Mouse (Mus musculus) megakaryocyte, embryonic 14.5 days (primary cell): ENCODE measurements at regions not wholly inside any gene's neighbourhood (a gene's known extent, or its start where the extent isn't known, plus 50 kb on each side); places are given as distances from the start of the nearest gene placed in this dataset.

ENCODE experiments used
- H3K27me3 ChIP-seq: replicated peaks from 2 replicates; pipeline ENCODE3; 2012; ENCODE audit warnings: inconsistent platforms
- H3K36me3 ChIP-seq: replicated peaks from 2 replicates; pipeline ENCODE3; 2012; ENCODE audit warnings: low read length, inconsistent platforms, mixed read lengths
- H3K4me1 ChIP-seq: 2 replicates; pipeline ENCODE4 v1.6.1; 2012; ENCODE audit warnings: inconsistent platforms
- H3K4me3 ChIP-seq: replicated peaks from 2 replicates; pipeline ENCODE3; 2012; ENCODE audit warnings: moderate library complexity, mild to moderate bottlenecking, inconsistent platforms
- H3K9me3 ChIP-seq: 2 replicates; pipeline ENCODE4 v1.6.1; 2012; ENCODE audit warnings: inconsistent platforms
- FLI1 ChIP-seq: IDR thresholded peaks from 2 replicates; pipeline ENCODE4 v1.6.1; 2012; ENCODE audit warnings: low read length, inconsistent platforms, mixed read lengths
- GATA1 ChIP-seq: IDR thresholded peaks from 3 replicates; pipeline ENCODE4 v1.6.1; 2012; ENCODE audit warnings: mixed read lengths, low read length, inconsistent platforms, borderline replicate concordance

DNA sequence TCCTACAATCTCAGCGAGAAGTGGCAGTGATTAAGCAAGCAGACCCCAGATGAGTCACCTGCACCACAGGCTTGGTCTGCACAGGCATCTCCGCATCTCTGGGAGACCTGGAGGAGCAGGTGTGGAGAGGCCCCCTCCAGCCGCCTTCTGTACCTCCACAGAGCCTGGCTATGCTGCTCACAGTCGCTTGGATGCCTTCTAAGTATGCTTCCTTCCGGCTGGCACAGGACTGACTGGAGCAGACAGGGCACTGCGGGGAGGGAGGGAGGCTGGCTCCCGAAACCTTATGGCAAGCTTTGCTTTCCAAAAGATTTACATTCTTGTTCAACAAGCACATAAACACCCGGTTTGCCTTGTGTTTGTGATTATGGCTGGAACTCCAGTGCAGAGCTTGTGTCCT is 107.3 kb downstream of the Irx2 start:
- TF ChIP-seq GATA1 (no peak), FLI1 (no peak)
- peaks cover 55% of the 10 kb centered on the region for H3K9me3 ChIP-seq
- H3K4me1 ChIP-seq = no peaks in the 10 kb centered on the region
- no peak overlapping the region for H3K4me3 ChIP-seq
- no peaks in the 10 kb centered on the region for H3K36me3 ChIP-seq
- no peaks in the 10 kb centered on the region for H3K27me3 ChIP-seq

DNA sequence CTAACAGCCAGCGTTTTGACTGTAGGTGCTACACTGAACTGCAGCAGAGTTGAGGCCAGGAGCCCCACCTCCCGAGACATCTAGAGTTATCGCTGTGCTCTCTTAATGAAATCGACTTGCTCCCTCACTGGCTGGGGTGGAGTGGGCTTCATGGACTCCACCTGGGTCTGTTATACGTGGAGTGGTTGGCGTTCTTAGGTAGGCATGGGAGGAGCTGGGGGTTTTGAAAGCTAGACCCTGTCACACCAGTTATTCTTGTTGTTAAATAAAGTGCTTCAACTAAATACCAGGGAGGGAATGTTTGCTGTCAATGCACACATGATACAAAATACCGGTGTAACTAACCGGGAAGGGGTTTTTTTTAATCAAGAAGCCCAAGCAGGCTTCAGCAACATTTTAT is 108.4 kb downstream of the Irx2 start:
- Histone ChIP-seq H3K4me1 (no peaks in the 10 kb centered on the region), H3K9me3 (peaks cover 50% of the 10 kb centered on the region), H3K36me3 (no peaks in the 10 kb centered on the region), H3K4me3 (no peak overlapping the region), H3K27me3 (no peaks in the 10 kb centered on the region)
- TF ChIP-seq GATA1 (no peak), FLI1 (no peak)

DNA sequence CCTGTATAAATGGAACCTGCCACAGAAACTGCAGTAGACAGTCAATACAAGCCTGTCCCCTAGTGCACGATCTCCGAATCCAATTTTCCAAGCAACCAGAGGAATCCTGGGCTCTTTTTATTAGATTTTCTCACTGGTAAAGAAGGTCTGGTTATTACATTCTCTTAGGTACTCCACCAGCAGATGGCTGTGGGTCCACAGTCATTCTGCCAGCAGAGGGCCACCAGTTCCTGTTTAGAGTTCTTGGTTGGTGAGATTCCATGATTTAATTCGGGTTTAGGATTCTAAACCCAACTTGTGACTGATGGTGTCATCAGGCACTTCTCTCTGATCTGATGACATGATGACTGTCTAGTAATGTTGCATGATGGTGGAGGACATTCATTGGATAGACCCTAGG is 118.6 kb downstream of the Irx2 start:
- TF ChIP-seq GATA1 (no peak), FLI1 (no peak)

DNA sequence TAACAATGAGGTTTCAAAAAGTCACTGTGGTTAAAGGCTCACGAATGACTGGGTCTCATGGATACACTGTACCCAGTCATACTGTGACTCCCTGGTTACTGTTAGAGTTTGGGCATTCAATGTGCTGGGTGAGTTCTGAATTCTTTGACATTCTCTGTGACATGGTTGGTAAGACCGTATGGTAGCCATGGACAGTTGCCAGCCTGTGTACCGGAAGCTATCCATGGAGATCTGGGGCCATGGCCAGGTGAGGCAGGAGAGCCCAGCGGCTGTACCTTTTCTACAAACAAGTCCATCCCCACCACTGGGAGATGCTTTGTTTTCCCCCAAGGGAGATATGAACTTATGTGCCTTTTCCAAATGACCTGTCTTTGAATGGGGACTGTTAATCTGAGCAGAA is 126.4 kb downstream of the Irx2 start:
- H3K9me3 ChIP-seq = peaks cover 26% of the 10 kb centered on the region
- no peaks in the 10 kb centered on the region for H3K27me3 ChIP-seq
- TF ChIP-seq GATA1 (no peak), FLI1 (no peak)
- H3K4me3 ChIP-seq = no peak overlapping the region
- no peaks in the 10 kb centered on the region for H3K4me1 ChIP-seq
- no peaks in the 10 kb centered on the region for H3K36me3 ChIP-seq

More for the DNA sequence above, 118.6 kb downstream of the Irx2 start:
- no peak overlapping the region for H3K4me3 ChIP-seq
- H3K27me3 ChIP-seq = no peaks in the 10 kb centered on the region
- H3K4me1 ChIP-seq = no peaks in the 10 kb centered on the region
- no peaks in the 10 kb centered on the region for H3K36me3 ChIP-seq
- H3K9me3 ChIP-seq = peaks cover 26% of the 10 kb centered on the region

DNA sequence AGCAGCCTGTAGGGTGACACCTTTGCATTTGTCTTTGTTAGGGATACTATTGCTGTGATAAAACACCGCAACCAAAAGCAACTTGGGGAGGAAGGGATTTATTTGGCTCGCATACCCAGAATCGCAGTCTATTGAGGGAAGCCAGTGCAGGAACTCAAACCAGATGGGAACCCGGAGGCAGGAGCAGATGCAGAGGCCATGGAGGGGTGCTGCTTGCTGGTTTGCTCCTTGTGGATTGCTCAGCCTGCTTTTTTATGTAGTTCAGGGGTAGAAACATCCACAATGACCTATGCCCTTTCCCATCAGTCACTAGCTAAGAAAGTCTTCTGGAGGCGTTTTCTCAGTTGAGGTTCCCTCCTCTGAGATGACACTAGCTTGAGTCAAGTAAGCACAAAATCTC is 133.9 kb downstream of the Irx2 start:
- Histone ChIP-seq H3K4me1 (no peaks in the 10 kb centered on the region), H3K9me3 (peaks cover 65% of the 10 kb centered on the region), H3K27me3 (no peaks in the 10 kb centered on the region), H3K4me3 (no peak overlapping the region), H3K36me3 (no peaks in the 10 kb centered on the region)
- TF ChIP-seq GATA1 = no peak
- no peak for TF ChIP-seq FLI1

DNA sequence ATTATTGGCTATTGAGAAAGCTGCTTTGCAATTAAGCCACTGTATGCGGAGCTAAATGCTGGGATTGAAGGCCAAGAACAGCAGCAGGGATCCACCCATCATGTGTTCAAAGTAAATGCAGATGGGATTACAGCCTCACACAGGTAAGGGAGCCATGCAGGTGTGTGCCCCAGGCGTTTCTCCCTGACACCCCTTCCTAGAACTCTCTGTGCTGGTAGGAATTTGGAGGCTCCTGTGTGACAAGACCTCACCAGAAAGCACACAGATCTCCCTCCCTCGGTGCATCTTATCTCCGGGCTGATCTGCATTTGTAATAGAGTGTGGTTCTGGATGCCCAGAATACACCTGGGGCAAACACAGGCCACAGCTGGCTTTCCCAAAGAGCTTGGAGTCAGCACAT is 134.7 kb downstream of the Irx2 start:
- TF ChIP-seq FLI1 (no peak), GATA1 (no peak)
- Histone ChIP-seq H3K36me3 (no peaks in the 10 kb centered on the region), H3K9me3 (peaks cover 66% of the 10 kb centered on the region), H3K4me3 (no peak overlapping the region), H3K4me1 (no peaks in the 10 kb centered on the region), H3K27me3 (no peaks in the 10 kb centered on the region)

DNA sequence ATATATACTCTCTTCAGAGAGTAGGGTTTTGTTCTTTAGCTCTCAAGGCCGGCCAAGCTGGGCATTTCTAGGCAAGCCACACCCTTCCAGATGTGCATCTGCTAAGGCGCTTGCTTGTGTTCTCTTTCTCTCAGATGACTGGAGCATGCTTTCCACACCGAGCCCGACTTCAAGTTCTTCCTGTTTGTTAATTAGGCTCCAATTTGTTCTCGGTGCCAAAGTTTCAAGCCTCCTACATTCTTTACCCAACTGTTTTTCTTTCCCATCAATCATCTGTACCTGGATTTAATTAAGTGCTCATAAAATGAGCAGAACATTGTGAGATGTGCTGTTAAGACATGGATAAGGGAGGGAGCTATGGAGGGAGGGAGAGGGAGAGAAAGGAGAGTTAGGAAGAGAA is 138.7 kb downstream of the Irx2 start:
- no peak overlapping the region for H3K4me3 ChIP-seq
- TF ChIP-seq GATA1 (no peak), FLI1 (no peak)
- peaks cover 59% of the 10 kb centered on the region for H3K9me3 ChIP-seq
- H3K27me3 ChIP-seq = no peaks in the 10 kb centered on the region
- H3K4me1 ChIP-seq = no peaks in the 10 kb centered on the region
- H3K36me3 ChIP-seq = no peaks in the 10 kb centered on the region

DNA sequence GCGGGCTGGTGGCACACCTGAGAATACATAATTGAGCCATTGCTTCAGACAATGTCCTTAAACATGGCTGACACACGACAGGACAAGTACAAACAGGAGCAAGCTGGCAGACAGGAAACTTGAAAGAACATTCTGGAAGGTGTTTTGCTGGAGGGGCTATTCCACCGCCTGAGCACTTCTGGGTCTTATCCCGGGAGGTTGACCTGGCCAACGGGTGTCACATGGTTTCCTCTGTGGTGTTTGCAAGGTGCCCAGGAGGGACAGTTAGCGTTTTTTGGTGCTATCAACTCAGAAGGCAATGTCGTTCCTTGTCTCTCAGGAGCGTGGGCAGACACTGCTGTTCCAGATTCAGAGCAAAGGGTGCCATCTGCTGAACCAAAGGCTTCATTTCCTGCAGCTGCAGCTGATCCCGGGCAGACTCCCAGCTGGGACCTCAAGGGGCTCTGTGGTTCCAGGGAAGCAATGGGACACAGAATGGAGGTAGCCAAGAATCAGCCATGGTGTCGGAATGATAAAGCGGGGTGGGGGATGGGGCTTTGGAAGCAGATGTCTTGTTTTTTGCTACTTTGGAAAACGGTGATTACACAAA is 140.5 kb downstream of the Irx2 start:
- Histone ChIP-seq H3K27me3 (no peaks in the 10 kb centered on the region), H3K4me3 (no peak overlapping the region), H3K4me1 (no peaks in the 10 kb centered on the region), H3K9me3 (peaks cover 43% of the 10 kb centered on the region), H3K36me3 (no peaks in the 10 kb centered on the region)
- TF ChIP-seq FLI1 (no peak), GATA1 (no peak)

DNA sequence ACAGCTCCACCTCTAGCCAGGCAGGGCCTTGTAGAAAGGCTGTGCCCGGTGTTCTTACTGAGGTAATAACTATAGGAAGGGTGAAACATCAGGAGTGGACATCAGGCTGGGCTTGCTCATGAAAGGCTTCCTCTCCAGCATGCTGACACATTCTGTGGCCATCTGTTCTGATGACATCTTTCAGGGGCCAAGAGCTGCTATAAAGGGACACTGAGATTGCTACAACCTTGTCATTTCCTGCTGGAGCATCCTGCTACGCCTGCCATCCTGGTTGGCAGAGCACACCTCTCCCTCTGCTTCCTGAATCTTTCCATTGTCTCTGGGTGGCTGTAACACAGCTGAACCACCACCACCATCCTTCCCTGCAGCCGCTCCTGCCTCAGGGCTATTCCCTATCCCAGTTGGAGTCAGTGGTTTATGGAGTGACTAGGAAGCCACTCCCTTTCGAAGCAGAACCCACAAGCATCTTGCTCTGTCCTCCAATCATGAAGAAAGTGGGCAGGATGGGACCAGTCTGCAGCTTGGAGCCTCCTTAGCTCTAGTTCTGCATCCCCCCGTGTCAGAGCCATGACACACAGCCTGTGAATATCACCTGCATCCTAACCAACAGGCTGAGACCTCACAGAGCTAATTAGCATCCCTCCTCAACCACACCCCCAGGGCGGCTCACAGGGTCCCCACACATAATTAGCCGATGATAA is 154.6 kb downstream of the Irx2 start:
- peaks cover 51% of the 10 kb centered on the region for H3K9me3 ChIP-seq

DNA sequence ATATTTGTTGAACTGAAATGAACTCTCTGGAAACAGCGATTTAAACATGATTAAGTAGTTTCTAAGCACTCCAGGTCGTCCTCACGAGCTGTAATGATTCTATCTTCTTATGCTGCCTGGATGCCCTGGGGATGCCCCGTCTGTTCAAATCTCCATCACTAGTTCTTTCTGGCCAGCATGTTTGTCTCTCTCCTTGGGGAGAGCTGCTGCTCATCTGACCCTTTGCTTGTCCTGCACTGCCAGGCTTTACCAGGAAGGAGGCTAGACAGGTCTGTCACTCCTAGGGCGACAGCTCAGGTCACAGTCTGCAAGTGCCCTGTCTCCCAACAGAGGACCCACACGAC is 155.1 kb downstream of the Irx2 start:
- Histone ChIP-seq H3K36me3 (no peaks in the 10 kb centered on the region), H3K27me3 (no peaks in the 10 kb centered on the region), H3K9me3 (peaks cover 56% of the 10 kb centered on the region), H3K4me1 (no peaks in the 10 kb centered on the region), H3K4me3 (no peak overlapping the region)
- TF ChIP-seq FLI1 = no peak
- no peak for TF ChIP-seq GATA1

More for the DNA sequence above, 154.6 kb downstream of the Irx2 start:
- Histone ChIP-seq H3K4me3 (peak overlapping the region; percentile 11), H3K27me3 (no peaks in the 10 kb centered on the region), H3K4me1 (no peaks in the 10 kb centered on the region), H3K36me3 (no peaks in the 10 kb centered on the region)
- TF ChIP-seq GATA1 = no peak
- no peak for TF ChIP-seq FLI1
